Mouse (Mus musculus) heart, adult 11 months (tissue): ENCODE measurements around the gene Ccser1.

ENCODE experiments used
- DNase-seq: peaks from one replicate; pipeline ENCODE4 v3.0.0; 2022

The Ccser1 gene

GRCm38 (mm10) chr6:61485336-61485735, 305.2 kb downstream of the Ccser1 start:
- DNase-seq, result no peak

DNA sequence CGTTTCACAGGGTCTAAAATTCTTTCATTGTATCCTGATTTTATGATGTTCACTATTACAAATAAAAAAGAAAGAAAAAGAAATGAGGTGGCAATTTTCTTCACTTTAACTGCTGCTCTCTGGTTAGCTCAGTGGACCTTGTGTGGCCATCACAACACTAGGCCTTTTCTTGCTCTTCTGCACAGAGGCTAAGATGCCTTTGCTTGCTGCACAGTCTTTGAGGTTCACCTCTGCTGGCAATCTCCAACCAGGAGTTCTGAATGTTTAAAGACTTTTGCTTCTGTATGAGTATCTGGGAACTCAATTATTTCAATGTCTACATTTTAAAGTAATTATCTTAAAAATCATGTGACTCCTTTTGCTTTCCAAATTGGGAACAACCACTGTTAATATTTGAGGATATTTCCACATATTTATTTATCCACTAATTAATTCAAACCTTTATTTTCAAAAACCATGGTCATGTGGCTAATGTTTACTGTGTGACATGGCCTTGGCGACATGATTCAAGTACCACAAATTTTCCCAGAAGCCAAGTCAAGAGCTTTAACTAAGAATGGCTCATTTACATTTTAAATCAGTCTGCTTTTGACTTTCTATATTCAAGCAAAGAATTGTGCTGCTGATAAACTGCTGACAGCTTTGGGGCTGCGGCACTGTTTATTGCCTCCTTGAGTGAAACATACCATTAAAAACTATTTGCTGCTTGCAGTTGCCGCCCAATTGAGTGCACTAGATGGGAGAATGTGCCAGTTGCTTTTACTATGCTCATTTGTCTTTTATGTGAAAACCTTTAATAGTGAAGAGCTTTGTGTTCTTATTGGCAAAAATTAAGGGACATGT, 312.1 kb downstream of the Ccser1 start:
- DNase-seq, result no peak

DNA sequence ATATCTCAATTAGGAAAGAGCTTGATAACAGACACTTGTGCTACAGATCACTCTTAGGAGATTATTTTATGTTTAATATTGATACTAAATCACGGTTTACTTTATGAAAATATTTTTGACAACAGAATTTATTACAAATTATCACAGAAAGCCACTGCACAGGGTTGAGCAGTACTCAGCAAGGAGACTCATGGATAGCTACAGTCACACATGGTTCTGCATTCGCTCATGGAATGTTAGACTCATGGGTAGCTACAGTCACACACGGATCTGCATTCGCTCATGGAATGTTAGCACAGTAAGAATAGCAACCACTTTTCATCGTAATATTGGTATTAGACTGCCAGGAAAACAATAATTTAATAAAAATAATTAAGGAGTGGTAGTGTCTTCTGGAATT, 313.3 kb downstream of the Ccser1 start:
- DNase-seq, result no peak

- DNase-seq, result no peak
These were observed 335.2 kb downstream of the Ccser1 start for GRCm38 (mm10) chr6:61515310-61515709.

GRCm38 (mm10) chr6:61521587-61521986, 341.5 kb downstream of the Ccser1 start:
- no peak for DNase-seq

- DNase-seq, result no peak
These were observed 342.0 kb downstream of the Ccser1 start for GRCm38 (mm10) chr6:61522108-61522507.

DNA sequence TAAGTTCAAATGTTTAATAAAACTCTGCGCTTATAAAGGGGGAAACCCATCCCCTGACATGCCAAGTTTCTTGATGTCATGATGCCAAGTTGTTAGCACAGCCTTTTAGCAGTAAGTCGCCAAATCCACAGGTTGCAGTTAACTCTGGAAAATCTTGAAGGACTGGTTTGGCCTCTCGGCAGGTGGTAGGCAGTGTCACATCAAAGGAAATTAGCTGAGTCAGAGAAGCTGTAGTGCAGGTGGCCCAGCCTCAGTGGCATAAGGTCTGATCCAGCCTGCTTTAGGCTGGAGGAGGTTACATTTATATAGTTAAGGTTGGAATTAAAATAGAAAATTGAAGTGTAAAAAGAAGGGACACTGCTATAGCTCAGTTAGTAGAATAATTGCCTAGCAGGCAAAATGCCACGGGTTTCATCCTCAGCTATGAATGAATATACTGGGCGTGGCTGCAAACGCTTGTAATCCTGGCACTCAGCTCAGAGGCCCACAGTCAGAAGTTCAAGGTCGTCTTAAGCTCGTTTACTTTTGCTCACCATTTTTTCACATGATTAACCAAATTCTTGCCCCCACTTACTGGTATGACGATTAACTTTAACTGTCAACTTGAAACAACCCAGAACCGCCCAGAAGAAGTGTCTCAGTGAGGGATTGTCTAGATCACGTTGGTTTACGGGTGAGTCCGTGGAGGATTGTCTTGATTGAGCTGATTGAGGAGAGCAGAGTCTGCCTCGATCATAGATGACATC, 343.8 kb downstream of the Ccser1 start:
- no peak for DNase-seq

GRCm38 (mm10) chr6:61540732-61541131, 360.6 kb downstream of the Ccser1 start:
- no peak for DNase-seq

GRCm38 (mm10) chr6:61543459-61544044, 363.4 kb downstream of the Ccser1 start:
- DNase-seq, result no peak

DNA sequence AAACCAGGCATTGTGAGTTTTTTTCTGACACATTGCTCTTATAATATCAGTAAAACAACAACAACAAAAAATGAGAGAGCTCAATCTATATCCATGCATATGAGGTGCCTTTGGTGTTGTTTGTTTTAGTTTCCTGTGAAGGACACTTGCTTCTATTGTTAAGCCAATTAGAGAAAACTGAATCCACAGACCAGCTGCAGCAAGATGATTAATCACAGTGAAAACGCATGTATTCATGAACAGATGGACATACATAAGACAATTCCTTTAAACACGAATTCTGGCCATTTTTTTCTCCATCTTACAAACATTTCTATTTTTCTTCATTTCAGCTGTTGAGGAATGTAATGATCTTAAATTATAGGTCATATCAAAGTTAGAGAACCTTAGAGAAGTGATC, 387.4 kb downstream of the Ccser1 start:
- DNase-seq, result no peak

- DNase-seq, result no peak
These were observed 387.8 kb downstream of the Ccser1 start for GRCm38 (mm10) chr6:61567967-61568366.

DNA sequence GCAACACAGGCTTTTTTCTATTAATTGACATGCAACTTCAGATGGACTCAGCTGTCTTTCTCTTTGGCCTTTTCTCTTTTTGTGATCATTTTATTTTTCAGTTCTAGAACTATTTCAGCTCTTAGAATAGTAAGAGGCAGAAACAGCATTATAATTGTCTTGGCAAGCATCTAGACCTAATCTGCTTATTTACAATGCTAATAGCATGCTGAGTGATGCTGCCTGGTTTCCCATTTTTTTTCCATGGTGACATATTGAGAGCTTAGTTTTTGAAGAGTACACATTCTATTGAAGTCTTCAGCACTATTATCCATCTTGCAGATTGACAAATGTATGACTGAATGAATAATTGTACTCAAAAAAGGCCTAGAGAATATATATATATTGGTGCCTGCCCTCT, 401.6 kb downstream of the Ccser1 start:
- DNase-seq, result no peak

DNA sequence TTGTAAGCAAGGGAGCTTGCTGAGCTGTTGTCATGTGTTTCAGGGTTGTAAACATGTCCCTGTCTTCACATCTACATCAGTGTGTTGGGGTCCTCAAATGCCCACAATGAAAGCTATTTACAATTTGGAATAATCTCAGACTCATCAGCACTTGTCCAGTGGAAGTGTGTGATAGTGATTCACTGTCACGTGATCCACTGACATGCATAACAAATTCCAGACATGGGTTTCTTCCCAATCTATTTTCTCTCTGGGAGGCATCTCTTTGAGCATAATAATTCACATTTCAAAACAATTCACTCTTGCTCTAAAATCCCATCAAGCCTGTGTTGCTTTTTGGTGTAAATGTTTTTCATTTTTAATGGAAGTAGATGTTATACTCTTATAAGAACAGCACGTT, 408.9 kb downstream of the Ccser1 start:
- no peak for DNase-seq

- DNase-seq, result no peak
These were observed 421.8 kb downstream of the Ccser1 start for GRCm38 (mm10) chr6:61601911-61602310.

DNA sequence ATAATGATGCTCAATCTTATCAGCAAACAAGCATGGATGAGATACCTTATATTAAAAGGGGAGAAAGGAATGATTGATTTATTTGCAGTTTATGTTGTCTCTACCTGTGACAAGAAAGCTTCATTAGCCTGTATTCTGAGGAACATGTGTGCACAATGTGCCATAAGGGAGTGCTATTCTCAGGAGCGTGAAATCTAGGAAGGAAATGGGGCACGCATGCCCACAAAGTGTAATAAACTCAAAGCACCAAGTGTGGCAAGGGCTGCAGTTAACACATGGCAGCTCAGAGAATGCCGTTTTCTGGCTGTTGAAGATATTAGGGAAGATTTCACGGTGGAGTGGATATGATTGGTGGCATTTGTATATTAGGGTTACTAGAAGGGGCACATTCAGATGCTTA, 434.8 kb downstream of the Ccser1 start:
- DNase-seq, result no peak

GRCm38 (mm10) chr6:61621707-61622106, 441.6 kb downstream of the Ccser1 start:
- DNase-seq, result no peak

DNA sequence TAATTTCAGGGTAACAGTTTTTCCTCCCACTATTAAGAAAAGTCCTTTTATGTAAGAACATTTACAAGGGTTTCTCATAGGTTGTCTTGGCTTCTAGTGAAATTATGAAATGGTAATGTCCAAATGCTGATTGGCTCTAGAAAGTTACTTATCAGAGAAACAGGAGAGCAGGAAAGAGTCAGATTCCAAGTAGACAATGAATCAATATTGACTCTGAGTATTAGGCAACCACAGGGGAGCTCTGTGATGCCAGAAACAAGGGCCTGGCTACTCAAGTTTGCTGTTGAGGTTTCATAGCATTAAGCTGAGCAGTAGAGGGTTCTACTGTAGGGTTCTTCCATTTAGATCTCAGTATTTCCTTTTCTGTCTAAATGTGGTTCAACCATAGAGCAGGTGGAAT, 481.3 kb downstream of the Ccser1 start:
- DNase-seq, result no peak

- no peak for DNase-seq
These were observed 484.4 kb downstream of the Ccser1 start for GRCm38 (mm10) chr6:61664572-61664971.

- DNase-seq, result no peak
These were observed 506.9 kb downstream of the Ccser1 start for GRCm38 (mm10) chr6:61687002-61687401.

DNA sequence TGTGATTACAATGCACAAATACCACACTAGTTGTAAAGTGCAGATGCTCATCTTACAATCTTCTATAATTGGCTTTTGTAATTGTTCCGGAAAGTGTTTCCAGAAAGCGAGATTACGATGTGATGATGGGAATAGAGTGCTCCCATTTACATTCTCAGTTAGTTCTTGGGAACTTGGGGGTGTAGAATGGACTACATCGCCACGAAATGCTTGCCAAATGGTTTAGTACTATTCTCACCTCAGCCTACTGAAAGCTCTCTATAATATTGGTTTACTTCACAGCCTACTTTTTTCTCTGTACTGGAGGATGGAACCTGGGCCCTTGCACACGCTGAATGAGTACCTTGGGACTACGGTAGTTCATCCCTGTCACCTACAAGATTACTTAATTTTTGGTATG, 522.9 kb downstream of the Ccser1 start:
- no peak for DNase-seq

DNA sequence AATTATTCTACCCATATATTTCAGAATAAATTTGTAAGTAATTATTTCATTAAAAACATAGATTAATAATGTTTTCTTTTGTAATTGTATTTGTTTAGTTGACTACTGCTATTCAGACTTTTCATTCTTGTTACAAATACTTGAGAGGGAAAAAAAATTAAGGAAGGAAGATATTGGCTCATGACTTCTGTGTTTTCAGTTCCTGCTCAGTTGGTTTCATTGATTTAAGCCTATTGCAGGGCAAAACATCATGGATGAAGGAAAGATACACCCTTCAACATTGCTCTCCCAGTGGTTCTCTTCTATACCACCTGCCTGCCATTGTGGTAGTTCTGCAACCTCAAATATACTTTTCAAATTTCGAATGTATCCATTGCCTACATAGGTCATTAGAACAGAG, 541.1 kb downstream of the Ccser1 start:
- DNase-seq, result no peak

- no peak for DNase-seq
These were observed 548.9 kb downstream of the Ccser1 start for GRCm38 (mm10) chr6:61729065-61729464.

- DNase-seq, result no peak
These were observed 550.2 kb downstream of the Ccser1 start for GRCm38 (mm10) chr6:61730088-61730880.
